Mouse (Mus musculus): ENCODE results near the gene Fam192a. TPM values are rescaled to one million over a fixed set of nuclear protein-coding genes. Genes with fewer than 3 reads are reported as not detected.

The Fam192a gene
- total RNA-seq, 1 experiment, result 35.9 TPM

Other genes starting within 250 kb of the Fam192a start
- gene Herpud1, start 215.6 kb downstream of the Fam192a start, total RNA-seq (2012; rRNA removed), result 50.4 and 76.5 TPM in 2 replicates
- gene Nlrc5, start 167.6 kb downstream of the Fam192a start, total RNA-seq (2012; rRNA removed), result 0.76 and 1.8 TPM in 2 replicates
- gene Cpne2, start 69.0 kb downstream of the Fam192a start, total RNA-seq (2012; rRNA removed), result 6.4 and 12.5 TPM in 2 replicates
- gene Rspry1, start 60 bp downstream of the Fam192a start, total RNA-seq (2012; rRNA removed), result 19.5 and 22.4 TPM in 2 replicates
- gene Arl2bp, start 64.6 kb upstream of the Fam192a start, total RNA-seq (2012; rRNA removed), result 17.7 and 29.9 TPM in 2 replicates
- gene Pllp, start 94.3 kb upstream of the Fam192a start, total RNA-seq (2012; rRNA removed), result 7.8 and 10.3 TPM in 2 replicates
- gene Ccl22, start 143.6 kb upstream of the Fam192a start, total RNA-seq (2012; rRNA removed), result 0.48 and 6.1 TPM in 2 replicates
- 5.3 and 8.0 TPM in 2 replicates for gene Cx3cl1, start 170.0 kb upstream of the Fam192a start, total RNA-seq (2012; rRNA removed)
- gene Ccl17, start 208.5 kb upstream of the Fam192a start, total RNA-seq (2012; rRNA removed), result 1.3 and 5.1 TPM in 2 replicates
- 42.9 and 47.1 TPM in 2 replicates for gene Coq9, start 236.3 kb upstream of the Fam192a start, total RNA-seq (2012; rRNA removed)
- 98.5 and 134 TPM in 2 replicates for gene Ciapin1, start 236.4 kb upstream of the Fam192a start, total RNA-seq (2012; rRNA removed)

Data from ES-E14 (cell line).